Mouse (Mus musculus): Measurements from ENCODE around the gene Daglb. TPM values are rescaled to one million over a fixed set of nuclear protein-coding genes. Genes with fewer than 3 reads are reported as not detected.

Daglb gene
- polyA plus RNA-seq, 1 experiment from 2014 or later = 9.7 TPM

Other genes with a start within 250 kb of the Daglb start
- gene Spdye4a, start 237.7 kb upstream of the Daglb start, polyA plus RNA-seq (2014; fragmentation: Nextera tagmentation; extraction: Ambion mirVana) = not detected in 2 replicates
- gene Zfp12, start 229.4 kb upstream of the Daglb start, polyA plus RNA-seq (2014; fragmentation: Nextera tagmentation; extraction: Ambion mirVana) = 23.1 and 26.2 TPM in 2 replicates
- 3.3 and 3.7 TPM in 2 replicates for gene Zfp316, start 194.6 kb upstream of the Daglb start, polyA plus RNA-seq (2014; fragmentation: Nextera tagmentation; extraction: Ambion mirVana)
- gene Zfp853, start 171.0 kb upstream of the Daglb start, polyA plus RNA-seq (2014; fragmentation: Nextera tagmentation; extraction: Ambion mirVana) = 0.07 TPM in 1 of 2 replicates, not detected in the other
- 32.3 and 39.3 TPM in 2 replicates for gene E130309D02Rik, start 149.2 kb upstream of the Daglb start, polyA plus RNA-seq (2014; fragmentation: Nextera tagmentation; extraction: Ambion mirVana)
- 68.3 and 71.5 TPM in 2 replicates for gene Zdhhc4, start 135.3 kb upstream of the Daglb start, polyA plus RNA-seq (2014; fragmentation: Nextera tagmentation; extraction: Ambion mirVana)
- 0.18 and 0.77 TPM in 2 replicates for gene Grid2ip, start 107.2 kb upstream of the Daglb start, polyA plus RNA-seq (2014; fragmentation: Nextera tagmentation; extraction: Ambion mirVana)
- 137 and 144 TPM in 2 replicates for gene Kdelr2, start 60.7 kb upstream of the Daglb start, polyA plus RNA-seq (2014; fragmentation: Nextera tagmentation; extraction: Ambion mirVana)
- 383 and 409 TPM in 2 replicates for gene Rac1, start 63.5 kb downstream of the Daglb start, polyA plus RNA-seq (2014; fragmentation: Nextera tagmentation; extraction: Ambion mirVana)
- gene Cyth3, start 157.9 kb downstream of the Daglb start, polyA plus RNA-seq (2014; fragmentation: Nextera tagmentation; extraction: Ambion mirVana) = 26.1 and 34.1 TPM in 2 replicates

Measured in forebrain, embryonic 14.5 days (tissue).